Mouse (Mus musculus) neural tube, embryonic 10.5 days (tissue): ENCODE measurements around the gene Rhox2g.
"Not testable (repeated sequence)": the region's sequence is repeated elsewhere in the genome, so short reads cannot be mapped to it uniquely, and the experiment has no call there.

Experiments
- DNase-seq: peaks from one replicate; pipeline ENCODE4 v3.0.0-alpha.2; 2017; ENCODE audit warnings: low spot score; ENCODE audit errors: extremely low spot score

The Rhox2g gene

DNA sequence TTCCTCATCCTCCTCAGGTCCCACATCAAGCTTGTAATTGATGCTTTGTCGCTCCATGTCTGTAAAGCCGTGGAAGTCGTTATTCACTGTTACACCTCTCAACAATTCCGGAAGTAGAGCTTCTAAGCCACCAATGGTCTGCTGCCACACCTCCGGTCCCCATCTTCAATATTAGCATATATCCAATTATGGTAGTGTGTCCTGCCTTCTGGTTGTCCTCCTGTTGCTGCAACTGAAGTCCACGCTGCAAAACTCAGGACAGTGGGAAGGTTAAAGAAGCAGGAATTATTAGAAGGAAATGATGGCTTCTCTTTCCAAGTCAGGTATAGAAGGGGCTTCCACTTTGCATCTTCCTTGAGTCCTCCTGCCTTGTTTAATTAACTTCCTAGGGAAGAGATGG is at the start of gene Rhox2g:
Gene Rhox2g, minus strand, starts transcription at position 101 of the 400 bp plus-strand sequence.
- not testable (repeated sequence) for DNase-seq

DNA sequence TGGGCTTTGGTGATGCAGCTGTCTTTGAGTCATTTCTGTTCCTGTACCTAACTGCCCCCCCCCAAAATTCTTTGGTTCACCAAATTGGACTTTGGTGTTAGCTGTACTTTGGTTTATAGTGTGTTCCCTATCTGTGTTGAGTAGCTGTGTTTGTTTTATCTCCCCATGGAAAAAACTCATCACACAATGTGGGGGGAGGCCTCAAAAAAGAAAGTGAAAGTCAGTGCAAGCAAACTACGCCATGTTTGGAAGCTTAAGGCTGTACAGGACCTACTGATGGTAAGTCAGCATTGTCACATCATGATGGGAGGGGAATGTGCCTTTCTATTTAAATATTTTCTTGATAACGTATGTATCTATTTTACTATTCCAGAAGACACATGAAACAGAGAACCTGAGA is 49.0 kb upstream of the Rhox2g start:
- DNase-seq, result no peak

DNA sequence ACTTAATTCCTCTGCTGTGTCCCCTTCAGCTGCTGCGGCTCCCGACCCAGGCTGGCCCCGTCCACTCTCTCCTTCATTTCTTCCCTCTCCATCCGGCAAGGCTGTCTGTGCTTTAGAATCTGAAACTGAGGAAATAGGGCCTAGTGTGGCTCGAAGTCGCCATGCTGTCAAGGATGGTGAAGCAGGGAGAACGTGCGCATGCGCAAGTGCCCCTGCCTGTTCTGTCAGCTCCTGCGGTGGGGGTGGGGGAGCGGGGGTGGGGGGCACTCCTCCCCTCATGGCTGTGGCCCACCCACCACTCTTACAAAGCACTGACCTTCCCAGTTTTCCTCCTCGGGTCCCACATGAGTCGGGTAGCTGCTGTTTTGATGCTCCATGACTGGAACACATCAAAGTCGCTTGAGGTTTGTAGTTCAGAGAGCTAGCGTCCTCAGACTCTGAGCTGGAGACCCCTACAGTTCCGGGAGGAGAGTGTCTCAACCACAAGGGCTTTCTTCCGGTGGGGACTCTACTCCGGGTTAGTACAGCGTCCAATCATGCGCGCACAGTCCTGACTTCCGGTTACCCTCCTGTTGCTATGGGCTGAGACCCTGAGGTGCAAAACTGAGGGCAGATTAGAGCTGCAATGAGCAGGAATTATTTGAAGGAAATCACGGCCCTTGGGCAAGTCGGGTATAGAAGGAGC is 39.9 kb upstream of the Rhox2g start:
- DNase-seq, result no peak

DNA sequence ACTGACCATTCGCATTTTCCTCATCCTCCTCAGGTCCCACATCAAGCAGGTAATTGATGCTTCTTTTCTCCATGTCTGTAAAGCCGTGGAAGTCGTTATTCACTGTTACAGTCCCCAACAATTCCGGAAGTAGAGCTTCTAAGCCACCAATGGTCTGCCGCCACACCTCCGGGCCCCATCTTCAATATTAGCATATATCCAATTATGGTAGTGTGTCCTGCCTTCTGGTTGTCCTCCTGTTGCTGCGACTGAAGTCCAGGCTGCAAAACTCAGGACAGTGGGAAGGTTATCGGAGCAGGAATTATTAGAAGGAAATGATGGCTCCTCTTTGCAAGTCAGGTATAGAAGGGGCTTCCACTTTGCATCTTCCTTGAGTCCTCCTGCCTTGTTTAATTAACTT is 29.9 kb upstream of the Rhox2g start, which contains the start of gene Rhox2h:
Gene Rhox2h, minus strand, starts transcription at position 101 of the 400 bp plus-strand sequence.
- DNase-seq, result not testable (repeated sequence)

DNA sequence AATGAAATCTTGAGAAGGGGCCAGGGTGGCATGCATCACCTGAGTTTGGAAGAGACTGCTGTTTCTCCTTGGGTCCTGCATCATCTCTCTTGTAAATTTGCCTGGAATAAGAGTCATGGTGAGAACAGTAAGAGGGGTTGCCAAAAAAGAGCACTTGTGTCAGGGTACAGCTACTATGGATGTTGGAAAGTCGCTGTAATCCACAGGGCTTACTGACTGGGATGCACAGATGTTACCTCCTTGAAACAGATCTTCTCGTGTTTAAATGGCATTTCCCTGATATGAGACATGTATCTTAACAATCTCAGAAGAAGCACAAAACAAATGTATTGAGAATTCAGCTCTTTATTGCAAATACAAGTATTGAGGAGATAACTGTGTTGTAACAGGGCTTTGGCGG is 25.4 kb upstream of the Rhox2g start, which contains the start of gene Rhox3h:
Gene Rhox3h, minus strand, starts transcription at position 101 of the 400 bp plus-strand sequence.
- DNase-seq, result not testable (repeated sequence)

DNA sequence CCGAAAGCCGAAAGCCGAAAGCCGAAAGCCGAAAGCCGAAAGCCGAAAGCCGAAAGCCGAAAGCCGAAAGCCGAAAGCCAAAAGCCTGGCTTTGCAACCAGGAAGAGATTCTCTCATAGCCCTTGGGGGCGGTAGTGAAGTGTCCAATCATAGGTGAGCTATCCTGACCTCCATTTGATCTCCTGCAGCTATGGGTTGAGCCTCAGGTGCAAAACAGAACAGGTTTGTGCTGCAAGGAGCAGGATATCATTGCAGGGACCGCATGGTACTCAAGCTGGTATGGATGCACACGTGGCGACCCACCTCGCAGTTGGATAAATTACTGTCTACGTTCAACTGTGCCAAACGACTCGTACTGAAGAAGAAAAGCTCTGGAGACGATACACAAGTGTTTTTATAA is 8.0 kb upstream of the Rhox2g start, which contains the start of gene Rhox4g:
Gene Rhox4g, minus strand, starts transcription at position 101 of the 400 bp plus-strand sequence.
- DNase-seq, result not testable (repeated sequence)

DNA sequence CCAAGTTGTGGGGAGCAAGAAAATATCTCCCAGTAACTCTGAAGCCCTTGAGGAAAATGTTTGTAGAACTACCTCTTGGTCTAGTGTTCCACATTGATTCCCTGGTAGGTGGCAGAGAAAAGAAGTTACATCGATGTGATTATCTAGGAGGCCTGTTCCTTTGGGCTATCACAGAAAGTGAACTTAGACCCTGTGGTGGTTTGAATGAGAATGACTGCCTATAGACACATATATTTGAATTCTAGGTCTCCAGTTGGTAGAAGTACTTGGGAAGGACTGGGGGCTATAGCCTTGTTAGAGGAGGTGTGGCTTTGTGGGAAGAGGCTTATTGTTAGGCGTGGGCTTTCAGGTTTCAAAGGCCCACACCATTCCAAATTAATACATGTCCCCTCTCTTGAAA is 14.8 kb downstream of the Rhox2g start, which contains the start of gene Rhox3g:
Gene Rhox3g, minus strand, starts transcription at position 101 of the 400 bp plus-strand sequence.
- DNase-seq, result not testable (repeated sequence)

DNA sequence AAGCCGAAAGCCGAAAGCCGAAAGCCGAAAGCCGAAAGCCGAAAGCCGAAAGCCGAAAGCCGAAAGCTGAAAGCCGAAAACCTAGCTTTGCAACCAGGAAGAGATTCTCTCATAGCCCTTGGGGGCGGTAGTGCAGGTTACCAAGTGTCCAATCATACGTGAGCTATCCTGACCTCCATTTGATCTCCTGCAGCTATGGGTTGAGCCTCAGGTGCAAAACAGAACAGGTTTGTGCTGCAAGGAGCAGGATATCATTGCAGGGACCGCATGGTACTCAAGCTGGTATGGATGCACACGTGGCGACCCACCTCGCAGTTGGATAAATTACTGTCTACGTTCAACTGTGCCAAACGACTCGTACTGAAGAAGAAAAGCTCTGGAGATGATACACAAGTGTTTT is 35.7 kb downstream of the Rhox2g start, which contains the start of gene Rhox4f:
Gene Rhox4f, minus strand, starts transcription at position 101 of the 400 bp plus-strand sequence.
- not testable (repeated sequence) for DNase-seq
